8 mouse cellular contexts compared by ENCODE assay signal in genomic region chr2:148732327-148733000, GRCm38 (mm10). TPM values are rescaled to one million over a fixed set of nuclear protein-coding genes. Genes with fewer than 3 reads are reported as not detected.
DNase-seq lines count a peak whose midpoint lies in the region; ATAC-seq and TF ChIP-seq lines count a peak whose summit lies in the region.

Gene Napb, minus strand, starts transcription at chr2:148732467.

- H3K27ac ChIP-seq in forebrain, embryonic 15.5 days (replicated peaks), result peak within 1 kb of the TSS; percentile 65
- no peak within 1 kb of the TSS for H3K27ac ChIP-seq in liver, postnatal 0 days (ENCODE audit: low read depth)
- H3K27ac ChIP-seq in neural tube, embryonic 13.5 days (replicated peaks), result peak within 1 kb of the TSS; percentile 64
- H3K27ac ChIP-seq in testis, adult 2 months (ENCODE audit: control insufficient read depth, insufficient read depth, low read depth, low read length), result peak within 1 kb of the TSS; percentile 14; the same call in 1 of the 2 replicates

- TF ChIP-seq POLR2A in testis, adult 2 months (IDR thresholded peaks at IDR 0.05; ENCODE audit: control insufficient read depth, low read depth, low read length), result peak; percentile 90

- no peaks in the 10 kb centered on the region for H3K27me3 ChIP-seq in forebrain, embryonic 15.5 days
- H3K27me3 ChIP-seq in liver, postnatal 0 days (ENCODE audit: insufficient read depth, low read length), result no peaks in the 10 kb centered on the region
- no peaks in the 10 kb centered on the region for H3K27me3 ChIP-seq in neural tube, embryonic 13.5 days
- H3K27me3 ChIP-seq in testis, adult 2 months (ENCODE audit: control insufficient read depth, insufficient read depth, low read length), result no peaks in the 10 kb centered on the region

- H3K4me1 ChIP-seq in forebrain, embryonic 15.5 days, result peaks cover 16% of the 10 kb centered on the region
- no peaks in the 10 kb centered on the region for H3K4me1 ChIP-seq in liver, postnatal 0 days (ENCODE audit: insufficient read depth)
- H3K4me1 ChIP-seq in neural tube, embryonic 13.5 days (replicated peaks), result peaks cover 30% of the 10 kb centered on the region
- peaks cover 12% of the 10 kb centered on the region for H3K4me1 ChIP-seq in testis, adult 2 months (ENCODE audit: control insufficient read depth, insufficient read depth, low read length)

- H3K9me3 ChIP-seq in forebrain, embryonic 15.5 days, result no peaks in the 10 kb centered on the region
- H3K9me3 ChIP-seq in liver, postnatal 0 days (ENCODE audit: low read length), result no peaks in the 10 kb centered on the region
- no peaks in the 10 kb centered on the region for H3K9me3 ChIP-seq in neural tube, embryonic 13.5 days

- no peaks in the 10 kb centered on the region for H3K36me3 ChIP-seq in forebrain, embryonic 15.5 days
- no peaks in the 10 kb centered on the region for H3K36me3 ChIP-seq in liver, postnatal 0 days (replicated peaks; ENCODE audit: insufficient read depth, low read length)
- no peaks in the 10 kb centered on the region for H3K36me3 ChIP-seq in neural tube, embryonic 13.5 days
- H3K36me3 ChIP-seq in testis, adult 2 months (ENCODE audit: control insufficient read depth, insufficient read depth, low read length), result no peaks in the 10 kb centered on the region

- 5% methylated on average over 18 of the region's 18 CpGs for WGBS in forebrain, embryonic 15.5 days
- 6% methylated on average over 17 of the region's 18 CpGs for WGBS in liver, postnatal 0 days (ENCODE audit: insufficient replicate concordance)
- WGBS in neural tube, embryonic 13.5 days, result 4% methylated on average over 18 of the region's 18 CpGs

- TF ChIP-seq EP300 in liver, postnatal 0 days (IDR thresholded peaks at IDR 0.05; ENCODE audit: low read depth), result no peak

- peak within 1 kb of the TSS; percentile 65 for H3K4me2 ChIP-seq in forebrain, embryonic 15.5 days (replicated peaks)
- H3K4me2 ChIP-seq in liver, postnatal 0 days (ENCODE audit: low read depth, low read length), result peak within 1 kb of the TSS; percentile 79
- peak within 1 kb of the TSS; percentile 80 for H3K4me2 ChIP-seq in neural tube, embryonic 13.5 days

- H3K4me3 ChIP-seq in forebrain, embryonic 15.5 days, result peak within 1 kb of the TSS; percentile 81
- H3K4me3 ChIP-seq in liver, postnatal 0 days (ENCODE audit: low read depth, low read length), result peak within 1 kb of the TSS; percentile 58
- H3K4me3 ChIP-seq in neural tube, embryonic 13.5 days, result peak within 1 kb of the TSS; percentile 82
- H3K4me3 ChIP-seq in testis, adult 2 months (ENCODE audit: control insufficient read depth, low read depth, low read length), result peak within 1 kb of the TSS; percentile 97

- peak; percentile 97 for DNase-seq in ES-CJ7 (ENCODE audit: low read depth, low spot score)
- peak; percentile 94 to 99 for DNase-seq in cerebellum, adult 18-20 months
- peak; percentile 89 for DNase-seq in heart, postnatal 25 days (ENCODE audit: low spot score)
- peak; percentile 95 for DNase-seq in layer of hippocampus, adult 11-12 months (ENCODE audit: low spot score)
- DNase-seq in liver, postnatal 0 days, result peak; percentile 85

- TF ChIP-seq CTCF in liver, postnatal 0 days (IDR thresholded peaks at IDR 0.05; ENCODE audit: low read depth), result no peak
- no peak for TF ChIP-seq CTCF in testis, adult 2 months (IDR thresholded peaks at IDR 0.05; ENCODE audit: control insufficient read depth, insufficient read depth, insufficient replicate concordance, low read depth, low read length)

- intact Hi-C loops in heart, postnatal 25 days (cut with DNase I), result no loop called here

- peak within 1 kb of the TSS; percentile 92 for H3K9ac ChIP-seq in forebrain, embryonic 15.5 days (replicated peaks)
- peak within 1 kb of the TSS; percentile 70 for H3K9ac ChIP-seq in liver, postnatal 0 days (replicated peaks)
- peak within 1 kb of the TSS; percentile 89 for H3K9ac ChIP-seq in neural tube, embryonic 13.5 days

- peak; percentile 100 for ATAC-seq in forebrain, embryonic 15.5 days (replicated peaks)
- ATAC-seq in liver, postnatal 0 days, result peak; percentile 100
- peak; percentile 100 for ATAC-seq in neural tube, embryonic 13.5 days (ENCODE audit: low read depth)

RNA-seq across cellular contexts. Expression of gene Napb, which starts in this region (rescaled TPM):
- polyA plus RNA-seq in forebrain, embryonic 15.5 days (2015; fragmentation: Nextera tagmentation; extraction: Ambion mirVana), result 37.3 and 38.0 TPM in 2 replicates
- total RNA-seq in heart, postnatal 25 days (2021), result 1 to 10 TPM; 1.3 to 1.4 TPM
- 0.39 and 0.41 TPM in 2 replicates for polyA plus RNA-seq in liver, postnatal 0 days (2015; fragmentation: Nextera tagmentation; extraction: Ambion mirVana)
- polyA plus RNA-seq in neural tube, embryonic 13.5 days (2015; fragmentation: Nextera tagmentation; extraction: Ambion mirVana), result 50.0 and 54.0 TPM in 2 replicates
- polyA plus RNA-seq in testis, adult 2 months (2012; rRNA removed), result 0.84 and 1.2 TPM in 2 replicates

Comparison
In these comparisons a context has a peak if more than half of its experiments do, and no peak if none do; other contexts are left out.
1. RNA of gene Napb (polyA plus RNA-seq): 50.0 to 54.0 TPM in neural tube, embryonic 13.5 days and 37.3 to 38.0 TPM in forebrain, embryonic 15.5 days; 0.84 to 1.2 TPM in testis, adult 2 months and 0.39 to 0.41 TPM in liver, postnatal 0 days; every median in the first group is over 10 times any median in the second.
2. Peak in DNase-seq, ATAC-seq, H3K4me3 ChIP-seq, H3K9ac ChIP-seq and H3K4me2 ChIP-seq in liver, postnatal 0 days; RNA of the gene not detected or under 1 TPM.
3. Peak in every context shown above with its lines, with median percentiles within 50 percentile points of each other: DNase-seq, ATAC-seq, H3K4me2 ChIP-seq, H3K4me3 ChIP-seq and H3K9ac ChIP-seq.